Mouse (Mus musculus): Measurements from ENCODE around the gene Sdsl.

The Sdsl gene

DNA sequence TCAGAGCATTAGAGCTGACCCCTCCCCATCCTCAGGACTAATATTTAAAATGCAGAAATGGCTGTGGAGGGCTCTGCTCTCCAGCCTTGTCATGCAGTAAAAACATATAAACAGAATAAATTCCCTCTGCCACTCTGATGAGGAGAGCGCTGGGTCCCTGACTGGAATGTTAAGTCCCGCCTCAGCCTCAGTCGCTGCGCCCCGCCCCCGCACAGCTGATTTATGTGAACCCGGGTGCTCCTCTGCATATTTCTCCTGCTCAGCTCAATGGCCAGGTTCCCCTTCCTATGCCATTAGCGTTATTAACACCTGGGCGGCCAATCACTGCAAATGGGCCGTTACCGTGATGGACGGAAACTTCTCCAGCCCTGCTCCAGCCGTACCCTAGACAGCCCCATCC, 25.3 kb downstream of the Sdsl start:
- no peak for DNase-seq

DNA sequence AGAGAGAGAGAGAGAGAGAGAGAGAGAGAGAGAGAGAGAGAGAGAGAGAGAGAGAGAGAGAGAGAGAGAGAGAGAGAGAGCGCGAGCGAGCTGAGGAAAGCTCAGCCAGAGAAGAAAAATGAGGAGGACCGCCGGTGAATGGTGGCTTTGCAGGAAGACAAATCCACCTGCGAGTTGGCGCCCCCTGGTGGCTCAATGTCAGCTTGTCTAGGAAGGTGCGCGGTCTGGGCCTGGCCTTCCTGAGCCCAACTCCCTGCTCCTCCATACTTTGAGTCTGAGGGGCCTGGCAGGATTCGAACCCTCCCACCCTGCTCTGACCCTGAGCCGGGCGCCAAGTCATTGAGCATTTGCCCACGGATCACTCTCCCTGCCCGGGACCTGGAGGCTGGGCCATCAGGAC, 31.9 kb downstream of the Sdsl start:
- peak; percentile 73 to 79 for DNase-seq

DNA sequence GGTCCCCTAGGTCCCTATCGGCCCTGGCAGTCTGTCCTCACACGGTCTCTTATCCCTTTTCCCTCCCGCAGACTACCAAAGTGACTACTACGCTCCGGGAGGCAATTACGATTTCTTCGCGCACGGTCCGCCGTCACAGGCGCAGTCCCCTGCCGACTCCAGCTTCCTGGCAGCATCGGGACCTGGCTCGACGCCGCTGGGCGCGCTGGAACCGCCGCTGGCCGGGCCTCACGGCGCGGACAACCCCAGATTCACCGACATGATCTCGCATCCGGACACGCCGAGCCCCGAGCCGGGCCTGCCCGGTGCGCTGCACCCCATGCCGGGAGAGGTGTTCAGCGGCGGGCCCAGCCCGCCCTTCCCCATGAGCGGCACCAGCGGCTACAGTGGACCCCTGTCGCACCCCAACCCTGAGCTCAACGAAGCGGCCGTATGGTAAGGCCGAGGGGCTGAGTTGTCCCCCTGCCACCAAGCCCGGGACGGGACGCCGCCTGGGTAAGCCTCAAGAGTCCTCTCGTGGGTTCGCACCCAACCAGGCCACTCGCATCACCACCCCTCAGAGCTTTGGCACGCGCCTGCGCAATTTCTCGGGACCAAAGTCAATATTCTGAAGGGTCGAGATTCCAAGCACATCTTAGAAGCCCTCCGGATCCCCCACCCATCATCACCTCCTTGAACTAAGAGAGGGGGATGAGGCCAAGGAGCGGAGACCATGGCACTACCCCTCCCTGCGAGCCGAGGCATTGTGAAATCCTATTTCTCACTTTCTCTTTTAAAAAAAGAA, 32.5 kb downstream of the Sdsl start:
- no peak for DNase-seq

DNA sequence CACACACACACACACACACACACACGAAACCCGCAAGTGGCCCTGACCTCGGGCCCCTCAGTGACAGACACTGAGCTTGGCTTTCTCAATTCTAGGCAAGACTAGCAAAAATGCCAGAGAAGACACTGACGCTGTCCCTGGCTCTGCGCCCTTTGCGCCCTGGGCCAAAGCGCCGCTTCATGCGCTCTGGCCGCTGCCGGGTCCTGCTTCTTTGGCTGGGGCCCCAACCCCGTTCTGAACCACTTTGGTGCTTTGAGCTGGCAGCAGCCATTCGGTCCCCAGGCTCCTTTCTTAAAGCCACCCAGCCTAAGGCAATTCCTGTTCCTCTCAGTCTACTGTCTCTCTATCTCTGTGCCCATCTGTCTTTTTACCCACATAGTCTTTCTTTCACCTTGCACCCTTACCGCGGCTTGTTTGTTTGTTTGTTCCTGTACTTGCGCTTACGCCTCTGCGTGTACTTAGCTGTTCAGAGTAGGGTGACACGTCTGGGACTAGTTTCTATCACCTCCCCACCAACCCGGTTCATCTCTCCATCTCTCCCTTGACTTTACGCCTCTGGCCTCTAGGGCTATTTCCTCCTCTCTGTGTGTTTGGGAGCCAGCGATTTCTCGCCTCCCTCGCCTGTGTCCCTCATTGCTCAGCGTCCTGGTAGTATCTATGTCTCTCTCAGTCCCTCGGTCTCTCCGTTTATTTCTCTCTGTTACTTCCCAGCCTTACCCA, 33.5 kb downstream of the Sdsl start:
- DNase-seq = no peak

GRCm38 (mm10) chr5:120438469-120438868, 34.1 kb downstream of the Sdsl start:
- no peak for DNase-seq

DNA sequence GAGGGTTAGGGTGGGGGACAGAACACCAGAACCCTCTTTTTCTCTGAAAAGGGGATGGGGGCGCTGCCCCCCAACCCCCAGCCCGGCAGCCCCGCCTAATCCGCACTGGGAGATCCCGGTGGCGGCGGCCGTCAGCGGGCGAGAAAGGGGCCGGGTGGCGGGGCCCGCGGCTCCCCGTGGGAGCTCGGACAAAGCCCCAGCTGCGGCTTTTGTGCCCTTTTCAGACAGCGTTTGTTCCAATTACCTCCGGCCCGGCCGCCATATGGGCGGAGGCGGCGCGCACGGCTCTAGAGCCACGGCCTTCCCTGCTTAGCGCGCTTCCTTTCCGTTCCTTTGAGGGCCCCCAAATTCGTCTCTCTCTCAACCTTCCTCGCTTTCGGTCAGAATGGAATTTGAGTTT, 34.6 kb downstream of the Sdsl start:
- no peak for DNase-seq

DNA sequence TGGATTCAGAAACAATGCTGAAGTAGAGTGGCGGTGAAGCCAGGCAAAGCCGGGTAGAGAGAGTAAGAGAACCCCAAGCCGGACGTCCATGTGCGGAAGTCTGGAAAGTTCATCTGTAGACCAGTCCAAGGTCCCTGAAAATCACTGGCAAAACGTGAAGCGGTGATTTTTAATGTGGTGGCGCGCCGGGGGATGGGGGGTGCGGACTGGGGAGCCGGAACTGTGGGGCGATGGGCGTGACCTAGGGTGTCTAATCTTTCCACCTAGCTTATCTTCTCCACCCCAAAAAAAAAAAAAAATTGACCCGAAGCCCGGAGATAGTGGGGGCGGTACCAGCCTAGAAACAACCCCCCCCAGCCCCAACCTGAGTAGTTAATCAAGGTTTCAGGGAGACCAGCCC, 35.1 kb downstream of the Sdsl start:
- no peak for DNase-seq

GRCm38 (mm10) chr5:120436885-120437495, 35.6 kb downstream of the Sdsl start:
- no peak for DNase-seq

- DNase-seq = no peak
These were observed 36.7 kb downstream of the Sdsl start for GRCm38 (mm10) chr5:120435731-120436501.

DNA sequence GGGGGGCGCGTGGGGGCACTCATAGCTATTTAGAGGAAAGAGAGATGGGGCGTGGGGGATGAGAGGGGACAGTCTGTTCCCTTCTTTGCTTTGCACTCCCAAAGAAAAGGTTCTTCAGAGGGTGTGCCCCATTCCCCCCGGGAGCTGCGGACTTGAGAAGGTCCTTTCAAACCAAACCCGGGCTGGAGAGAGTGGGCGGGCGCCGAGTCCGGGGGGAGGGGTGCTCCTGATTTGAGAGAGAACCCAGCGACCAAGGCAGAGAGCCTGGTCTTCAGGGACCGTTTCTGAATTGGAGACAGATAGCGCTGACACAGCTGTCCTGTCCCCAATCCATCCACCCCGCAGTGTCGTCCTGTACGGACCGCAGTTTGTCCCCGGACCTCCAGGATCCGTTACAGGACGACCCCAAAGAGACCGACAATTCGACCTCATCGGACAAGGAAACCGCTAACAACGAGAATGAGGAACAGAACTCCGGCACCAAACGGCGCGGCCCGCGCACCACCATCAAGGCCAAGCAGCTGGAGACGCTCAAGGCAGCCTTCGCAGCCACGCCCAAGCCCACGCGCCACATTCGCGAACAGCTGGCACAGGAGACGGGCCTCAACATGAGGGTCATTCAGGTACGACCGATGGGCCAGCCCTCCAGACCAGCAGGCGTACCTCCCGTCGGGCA, 37.5 kb downstream of the Sdsl start:
- no peak for DNase-seq

DNA sequence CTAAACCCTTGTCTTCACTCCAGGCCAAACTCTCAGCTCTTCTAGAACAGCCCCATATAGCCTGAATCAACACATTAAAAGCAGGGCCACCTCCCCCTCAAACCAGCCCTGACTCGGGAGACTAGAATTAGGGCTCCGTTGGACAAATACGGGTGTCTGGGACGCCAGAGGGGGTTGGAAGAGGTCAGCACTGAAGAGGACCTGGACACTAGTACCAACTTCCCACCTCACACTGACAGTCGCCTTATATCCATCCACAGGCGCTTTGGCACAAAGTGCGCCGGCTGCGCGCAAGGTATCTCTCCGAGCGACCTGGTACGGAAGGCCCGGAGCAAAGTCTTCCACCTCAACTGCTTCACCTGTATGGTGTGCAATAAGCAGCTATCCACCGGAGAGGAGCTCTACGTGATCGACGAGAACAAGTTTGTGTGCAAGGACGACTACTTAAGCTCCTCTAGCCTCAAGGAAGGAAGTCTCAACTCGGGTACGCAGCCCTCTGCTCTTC, 38.3 kb downstream of the Sdsl start:
- DNase-seq = no peak

GRCm38 (mm10) chr5:120433135-120433760, 39.4 kb downstream of the Sdsl start:
- DNase-seq = no peak

DNA sequence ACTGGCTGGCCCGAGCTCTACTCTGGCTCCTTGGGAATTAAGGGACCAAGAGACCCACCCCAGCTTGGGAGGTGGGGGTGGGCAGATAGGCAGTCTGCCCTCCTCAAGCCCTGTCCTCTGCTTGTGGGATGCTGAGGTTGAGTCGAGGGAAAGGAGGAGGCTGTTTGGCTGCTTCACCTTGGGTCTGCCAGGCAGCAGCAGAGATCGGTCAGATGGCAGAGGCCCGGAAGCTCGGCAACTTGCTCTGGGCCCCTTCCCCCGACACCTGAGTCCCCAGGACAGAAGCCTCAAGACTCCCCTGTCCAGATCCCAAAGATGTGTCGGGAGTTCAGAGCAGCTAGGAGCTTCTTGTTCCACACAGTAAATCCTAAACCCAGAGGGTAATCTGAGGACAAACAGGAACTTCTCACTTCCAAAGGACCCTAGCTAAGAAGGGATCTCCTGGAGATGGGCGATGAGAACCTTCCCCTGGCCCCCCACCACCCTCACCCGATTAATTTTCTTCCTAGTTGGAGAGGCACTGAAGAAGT, 40.1 kb downstream of the Sdsl start:
- no peak for DNase-seq

GRCm38 (mm10) chr5:120431649-120432485, 40.7 kb downstream of the Sdsl start, which contains the start of gene Lhx5:
Gene Lhx5, plus strand, starts transcription at chr5:120431699.
- no peak for DNase-seq

DNA sequence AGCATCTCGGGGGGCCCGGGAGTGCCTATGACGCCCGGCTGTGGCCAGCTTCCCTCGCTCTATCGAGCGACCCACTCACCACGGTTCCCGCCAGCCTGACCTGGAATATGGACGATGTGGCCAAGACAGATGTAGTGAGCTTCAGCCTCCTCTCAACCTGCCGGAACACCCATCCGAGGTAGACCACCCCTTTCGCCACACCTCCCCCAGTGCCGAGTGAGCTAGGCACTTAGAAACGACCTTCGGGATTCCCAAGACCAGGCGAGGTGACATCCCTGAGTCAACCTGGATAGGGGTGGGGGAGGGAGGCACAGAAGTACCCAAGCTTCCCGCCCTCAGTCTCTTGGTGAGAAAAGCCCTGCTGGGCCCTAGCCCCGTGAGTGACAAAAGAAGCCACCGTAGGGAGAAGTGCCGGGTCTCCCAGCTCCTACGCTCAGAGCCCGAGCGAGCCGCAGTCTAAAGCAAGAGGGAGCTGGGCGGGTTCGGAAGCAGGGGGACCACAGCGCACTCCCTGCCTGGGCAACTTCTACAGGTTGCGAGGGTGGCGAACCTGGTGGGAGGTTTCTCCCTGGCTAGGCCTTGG, 41.5 kb downstream of the Sdsl start:
- DNase-seq = no peak

DNA sequence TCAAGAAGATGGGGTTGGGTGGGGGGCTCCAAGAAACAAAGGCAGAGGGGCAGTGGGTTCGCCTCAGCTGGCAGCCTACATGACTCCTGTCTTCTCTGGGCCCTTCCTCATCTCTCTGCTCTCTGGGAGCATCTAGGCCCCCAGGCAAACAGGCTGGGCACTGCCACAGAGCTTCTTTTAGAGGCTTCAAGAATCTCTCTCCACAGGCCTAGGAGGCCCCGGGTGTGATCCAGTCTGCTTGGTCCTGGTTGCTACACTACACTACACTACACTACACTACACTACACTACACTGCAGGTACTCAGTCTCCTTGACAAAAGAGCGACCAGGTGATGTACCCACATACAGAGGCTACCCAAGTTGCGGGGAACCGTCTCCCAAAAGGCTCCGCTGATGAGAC, 42.9 kb downstream of the Sdsl start:
- no peak for DNase-seq

- no peak for DNase-seq
These were observed 43.6 kb downstream of the Sdsl start for GRCm38 (mm10) chr5:120428990-120429389.

DNA sequence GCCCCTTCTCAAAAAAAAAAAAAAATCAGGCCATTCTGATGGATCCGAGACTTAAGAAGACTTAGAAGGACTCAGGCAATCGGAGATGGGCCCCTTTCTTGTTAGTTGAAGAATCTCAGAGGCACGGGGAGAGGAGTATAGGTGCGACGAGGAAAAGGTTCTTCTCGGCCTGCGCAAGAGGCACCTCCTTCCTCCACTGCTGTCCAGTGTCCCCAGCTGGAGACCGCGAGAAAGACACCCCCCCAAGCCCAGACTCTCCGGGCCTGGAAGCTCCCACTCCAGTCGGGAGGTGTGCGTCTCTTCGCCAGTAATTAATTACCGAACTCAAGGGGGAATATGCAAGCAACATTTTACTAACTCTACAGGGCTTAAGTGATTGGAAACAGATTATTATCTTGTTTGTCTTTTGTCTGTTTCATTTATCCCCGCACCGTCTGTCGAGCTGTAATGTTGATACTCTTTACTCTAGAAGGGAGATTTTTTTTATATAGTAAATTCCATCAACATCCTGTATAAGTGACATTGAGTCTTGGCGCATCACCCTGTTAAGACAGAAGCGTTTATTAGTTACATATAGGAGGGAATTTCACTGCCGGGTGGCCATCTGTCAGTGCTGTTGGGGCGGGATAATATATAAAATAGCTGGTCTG, 44.3 kb downstream of the Sdsl start:
- DNase-seq = no peak

- DNase-seq = no peak
These were observed 45.1 kb downstream of the Sdsl start for GRCm38 (mm10) chr5:120427451-120427938.

Data from thymus, postnatal 36 days (tissue).